Mouse (Mus musculus) adrenal gland, adult 18-20 months (tissue): ENCODE measurements at regions not wholly inside any gene's neighbourhood (a gene's known extent, or its start where the extent isn't known, plus 50 kb on each side); places are given as distances from the start of the nearest gene placed in this dataset.

Experiments used
- DNase-seq, 2 experiments: peaks; one replicate each; pipeline ENCODE4 v3.0.0; 2021 to 2022; ENCODE audit warnings: low spot score in 2 of 2

DNA sequence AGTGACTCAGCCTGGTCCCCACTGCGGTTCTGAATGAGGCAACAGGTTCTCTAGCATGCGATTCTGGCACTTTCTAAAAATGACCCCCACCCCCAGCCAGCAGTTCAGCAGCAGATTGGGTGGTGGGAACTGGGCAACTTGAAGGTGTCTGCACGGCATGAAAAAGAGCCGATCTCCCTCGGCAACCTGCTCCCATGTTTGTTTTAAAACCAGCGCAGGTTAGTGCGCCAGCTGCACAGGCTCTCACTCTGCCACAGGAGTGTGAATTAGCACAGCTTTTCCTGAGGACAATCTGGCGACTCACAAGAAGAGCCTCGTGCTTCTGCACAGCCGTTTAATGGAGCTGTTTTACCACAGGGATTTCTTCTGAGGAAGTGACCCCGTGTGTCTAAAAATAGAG lies 120.4 kb upstream of the Ctbp2 start:
- no peak for DNase-seq

DNA sequence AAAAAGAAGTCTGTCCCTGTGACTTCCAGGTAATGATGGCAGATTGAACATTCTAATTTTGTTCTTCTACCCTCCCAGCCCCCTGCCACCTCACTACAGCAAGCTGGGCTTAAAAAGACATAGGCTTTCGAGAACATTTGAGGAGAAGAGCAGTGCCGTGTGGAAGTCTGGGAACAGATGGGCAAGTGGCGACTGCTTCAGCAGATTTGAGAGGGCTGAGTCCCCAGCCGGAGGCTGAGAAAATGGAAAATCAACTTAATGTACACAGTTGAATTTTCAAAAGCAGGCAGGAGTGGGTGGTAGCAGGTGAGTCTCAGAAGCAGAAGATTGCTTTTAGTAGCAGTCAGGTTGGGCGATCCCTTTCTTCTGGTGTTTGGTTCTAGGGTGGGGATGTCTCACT lies 110.2 kb upstream of the Ctbp2 start:
- no peak for DNase-seq

- no peak for DNase-seq
Observed at GRCm38 (mm10) chr7:133232889-133233441, 108.8 kb upstream of the Ctbp2 start.

- no peak for DNase-seq
Observed at GRCm38 (mm10) chr7:133230806-133231205, 106.7 kb upstream of the Ctbp2 start.

DNA sequence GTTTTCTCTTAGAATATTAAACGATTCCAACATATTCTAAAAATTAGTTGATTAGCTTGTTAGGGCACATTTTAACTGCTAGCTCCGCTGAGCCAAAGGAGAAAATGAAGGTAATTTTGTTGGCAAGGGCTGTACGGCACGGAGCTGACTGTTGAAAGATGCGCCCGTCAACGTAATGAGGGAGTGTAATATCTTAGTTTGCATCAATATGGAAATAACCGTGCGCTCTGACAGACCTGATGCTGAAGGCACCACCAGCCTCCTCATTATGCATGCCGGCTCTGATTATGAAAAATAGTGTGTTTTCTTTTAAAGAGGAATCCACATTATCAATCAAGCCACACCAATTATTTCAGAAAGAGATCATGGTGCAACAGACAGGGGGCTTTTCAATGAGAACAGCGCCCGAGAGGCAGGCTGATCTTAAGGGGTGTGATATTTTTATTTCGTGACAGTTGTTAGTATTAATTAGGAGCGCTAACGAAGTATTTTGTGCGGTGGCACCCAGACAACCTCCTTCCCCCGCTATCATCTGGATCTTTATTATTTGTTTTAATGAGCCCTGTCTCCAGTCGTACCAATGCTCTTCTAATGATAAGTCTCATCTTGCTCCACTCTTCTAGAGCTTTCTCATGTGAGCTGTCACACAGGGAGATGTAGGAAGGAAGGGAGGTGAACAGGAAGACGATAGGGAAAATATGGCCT lies 99.9 kb upstream of the Ctbp2 start:
- DNase-seq, result no peak

- no peak for DNase-seq
Observed at GRCm38 (mm10) chr7:133212328-133212727, 88.2 kb upstream of the Ctbp2 start.

DNA sequence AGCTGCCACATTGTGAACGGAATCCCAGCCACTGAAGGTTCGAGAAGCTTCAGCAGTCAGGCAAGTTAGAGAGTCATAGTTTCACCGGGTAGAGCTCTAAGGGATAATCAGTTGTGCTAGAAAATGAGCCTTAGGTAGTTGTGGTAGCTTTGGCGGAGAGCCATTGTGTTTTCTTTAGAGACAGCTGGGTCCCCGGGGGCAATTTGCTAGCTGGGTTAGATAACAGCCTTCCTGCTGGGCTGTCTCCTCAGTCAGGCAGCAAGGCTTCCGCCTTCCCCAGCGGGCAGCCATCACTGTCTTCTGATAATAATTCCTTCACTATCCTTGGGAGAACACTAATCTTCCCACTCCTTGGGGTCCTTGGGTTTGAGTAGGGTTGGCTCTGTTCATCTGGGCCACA lies 81.5 kb upstream of the Ctbp2 start:
- no peak for DNase-seq

GRCm38 (mm10) chr7:133204485-133204884 lies 80.3 kb upstream of the Ctbp2 start:
- no peak for DNase-seq

GRCm38 (mm10) chr7:133203933-133204332 lies 79.8 kb upstream of the Ctbp2 start:
- DNase-seq, result no peak

DNA sequence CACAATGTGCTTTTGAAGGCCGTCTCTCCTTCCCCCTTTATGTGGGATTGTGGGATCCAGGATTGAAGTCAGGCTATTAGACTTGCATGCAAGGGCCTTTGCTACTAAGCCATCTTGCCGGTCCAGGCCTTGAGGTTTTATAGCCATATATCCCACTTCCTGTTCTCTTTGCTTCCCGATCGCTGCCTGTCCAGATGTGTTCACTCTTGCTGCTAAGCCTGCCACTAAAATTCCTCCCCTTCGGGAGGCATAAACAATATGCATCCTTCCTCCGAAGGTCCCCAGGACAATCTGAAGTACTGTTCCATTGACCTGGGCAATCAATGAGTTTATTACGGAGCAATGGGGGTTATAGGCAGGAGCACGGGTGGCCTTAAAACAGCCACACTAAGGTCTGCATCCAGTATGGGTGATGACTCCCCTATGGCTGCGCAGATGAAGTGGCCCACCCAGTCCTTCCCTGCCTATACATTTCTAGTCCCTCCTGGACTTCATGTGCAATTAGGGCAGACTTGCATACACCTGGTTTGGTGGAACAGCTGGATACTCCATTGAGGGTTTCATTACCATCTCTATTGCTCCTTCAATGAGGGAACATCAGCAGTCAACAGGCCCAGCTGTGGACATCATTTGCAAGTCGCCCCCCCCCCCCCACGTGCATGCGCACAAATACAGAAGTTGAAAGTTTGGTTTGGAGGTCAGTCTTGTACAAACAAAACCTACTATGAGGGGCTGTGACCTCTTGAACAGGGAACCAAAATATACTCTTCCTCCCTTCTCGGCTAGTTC lies 78.1 kb upstream of the Ctbp2 start:
- DNase-seq, result no peak

- no peak for DNase-seq
Observed at GRCm38 (mm10) chr7:133199046-133199445, 74.9 kb upstream of the Ctbp2 start.

GRCm38 (mm10) chr7:133189880-133190462 lies 65.8 kb upstream of the Ctbp2 start:
- DNase-seq, result no peak

DNA sequence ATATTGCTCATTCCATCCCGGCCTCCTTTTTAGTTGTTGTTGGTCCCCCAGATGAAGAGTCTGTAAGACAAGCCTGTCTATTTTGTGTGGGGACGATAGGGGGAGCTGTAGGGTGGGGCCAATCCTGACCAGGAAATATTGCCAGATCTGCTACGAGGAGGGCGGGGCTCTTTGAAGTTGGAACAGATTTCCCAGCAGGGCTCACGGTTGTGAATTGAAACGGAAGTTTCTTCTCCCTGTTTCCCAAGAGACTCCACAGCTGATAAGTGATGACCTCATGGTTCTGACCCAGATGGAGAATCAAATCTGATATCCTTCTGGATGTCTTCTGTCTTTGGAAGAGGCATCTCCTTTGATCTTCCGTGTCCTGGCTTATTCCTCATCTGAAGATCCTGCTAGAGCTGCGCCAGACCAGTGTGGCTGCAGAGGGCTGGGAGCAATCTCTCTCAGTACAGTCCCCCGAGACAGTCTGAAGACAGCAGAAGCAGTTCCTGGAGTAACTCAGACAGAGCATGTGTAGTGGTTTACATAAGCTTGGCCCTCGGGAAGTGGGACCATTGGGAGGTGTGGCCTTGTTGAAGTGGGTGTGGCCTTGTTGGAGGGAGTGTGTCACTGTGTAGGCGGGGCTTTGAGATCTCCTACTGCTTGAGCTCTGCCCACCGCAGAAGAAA lies 61.9 kb upstream of the Ctbp2 start:
- DNase-seq, result peak; percentile 63 to 65

GRCm38 (mm10) chr7:133184905-133185594 lies 60.9 kb upstream of the Ctbp2 start:
- DNase-seq, result no peak

DNA sequence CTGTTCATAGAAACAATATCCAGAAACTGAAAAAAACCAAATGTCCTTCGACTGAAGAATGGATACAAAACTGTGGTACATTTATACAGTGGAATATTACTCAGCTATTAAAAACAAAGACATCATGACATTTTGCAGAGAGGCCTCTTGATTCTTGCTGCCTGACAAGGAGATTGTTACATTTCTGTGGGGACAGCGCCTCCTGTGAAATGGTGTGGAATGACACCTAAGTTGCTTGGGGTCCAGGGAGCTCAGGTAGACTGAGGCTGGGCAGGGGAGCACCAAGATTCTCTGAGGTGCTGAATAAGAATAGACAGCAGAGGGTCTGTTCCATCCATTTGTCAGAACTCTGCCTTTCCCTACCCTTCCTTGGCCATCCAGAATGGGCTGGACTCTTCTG lies 57.2 kb upstream of the Ctbp2 start:
- DNase-seq, result no peak

GRCm38 (mm10) chr7:133177179-133177575 lies 53.0 kb upstream of the Ctbp2 start:
- no peak for DNase-seq

DNA sequence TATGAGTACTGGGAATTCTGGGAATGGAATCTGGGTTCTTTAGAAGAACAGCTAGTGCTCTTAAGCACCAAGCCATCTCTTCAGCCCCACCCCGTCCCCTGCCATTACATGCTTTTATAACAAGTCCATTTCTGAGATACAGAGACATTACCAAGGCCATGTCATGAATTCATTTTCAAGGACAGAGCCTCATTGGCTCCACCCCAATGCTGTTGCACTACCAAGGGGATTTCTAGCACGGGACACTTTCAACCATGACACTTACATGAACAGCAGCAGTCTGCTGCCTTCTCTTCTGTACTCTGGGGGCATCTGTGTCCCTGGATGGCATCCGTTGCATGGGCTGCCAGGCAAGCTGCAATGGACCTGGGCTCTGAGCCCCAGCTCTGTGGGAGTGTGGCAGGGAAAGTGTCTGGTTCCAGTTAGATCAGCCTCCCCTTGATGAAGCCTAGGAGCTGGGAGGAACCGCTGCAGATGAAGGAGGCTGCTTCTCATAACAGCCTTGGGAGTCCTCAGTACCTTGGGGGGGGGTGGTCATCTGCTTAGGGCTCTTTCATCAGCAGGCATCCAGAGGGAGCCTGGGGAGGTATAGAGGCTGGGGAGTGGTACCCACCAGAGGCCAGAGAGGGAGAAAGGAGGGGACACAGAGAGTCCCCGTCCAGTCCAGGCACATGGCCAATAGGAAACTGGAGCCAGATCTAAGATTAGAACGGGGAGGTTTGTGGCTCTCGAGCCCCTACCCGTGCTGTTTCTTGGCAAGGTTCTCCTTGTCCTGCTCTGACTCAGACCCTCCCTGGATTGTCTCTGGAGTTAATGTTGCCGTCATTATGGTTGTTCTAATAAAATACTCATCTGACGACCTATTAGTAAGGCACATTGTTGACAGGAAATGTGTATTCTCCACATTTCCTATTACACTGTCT lies 52.4 kb upstream of the Ctbp2 start:
- DNase-seq, result peak in 1 of 2 experiments; percentile 7
